Mouse (Mus musculus) B cell, adult 2 months (primary cell): ENCODE measurements at regions not wholly inside any gene's neighbourhood (a gene's known extent, or its start where the extent isn't known, plus 50 kb on each side); places are given as distances from the start of the nearest gene placed in this dataset.

Experiments
- DNase-seq, 2 experiments: peaks; one replicate each; pipeline ENCODE4 v3.0.0; 2022

DNA sequence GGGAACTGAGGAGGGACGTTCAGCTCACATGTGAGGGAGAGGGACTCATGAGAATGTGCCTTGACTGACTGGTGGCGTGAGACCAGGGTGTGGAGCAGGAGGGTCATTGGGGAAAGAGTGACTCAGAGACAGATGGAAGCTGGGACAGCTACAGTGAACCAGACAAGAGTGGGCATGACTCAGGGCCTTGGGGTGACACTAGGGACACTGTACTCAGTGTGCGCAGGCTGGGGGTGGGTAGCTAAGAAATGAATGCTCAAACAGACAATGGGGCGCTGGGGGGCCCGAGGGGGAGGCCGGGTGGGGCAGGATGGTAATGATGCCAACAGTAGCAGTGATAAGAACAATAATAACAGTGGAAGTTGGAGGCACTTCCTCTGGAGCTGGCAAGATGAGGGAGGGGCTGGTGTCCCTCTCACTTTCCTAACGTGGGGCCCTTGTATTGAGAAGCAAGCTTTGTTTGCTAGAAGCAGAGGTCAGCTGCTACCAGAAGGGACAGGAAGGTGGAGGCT, 374.0 kb downstream of the Dhx35 start:
- no peak for DNase-seq

DNA sequence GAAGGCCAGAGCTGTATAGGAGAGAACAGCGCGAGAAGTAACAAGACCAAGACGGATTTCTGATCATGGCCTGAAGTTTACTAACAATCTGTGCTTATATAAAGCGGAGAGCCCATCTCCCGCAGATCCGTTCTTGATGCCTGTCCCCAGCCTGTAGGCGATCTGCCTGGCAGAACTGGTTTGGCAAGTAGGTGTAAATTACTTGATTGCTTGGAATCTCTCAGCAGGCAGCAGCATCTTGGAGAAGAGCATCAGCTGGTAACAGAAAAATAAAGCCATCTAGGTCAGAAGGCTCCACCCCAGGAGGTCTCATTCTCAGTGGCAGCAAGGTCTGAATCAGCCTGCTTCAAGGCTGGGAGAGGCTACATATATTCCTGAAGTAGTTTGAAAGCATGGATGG, 401.5 kb downstream of the Dhx35 start:
- DNase-seq: no peak

- no peak for DNase-seq
Measured at GRCm38 (mm10) chr2:159232266-159232665, 437.7 kb downstream of the Dhx35 start.

DNA sequence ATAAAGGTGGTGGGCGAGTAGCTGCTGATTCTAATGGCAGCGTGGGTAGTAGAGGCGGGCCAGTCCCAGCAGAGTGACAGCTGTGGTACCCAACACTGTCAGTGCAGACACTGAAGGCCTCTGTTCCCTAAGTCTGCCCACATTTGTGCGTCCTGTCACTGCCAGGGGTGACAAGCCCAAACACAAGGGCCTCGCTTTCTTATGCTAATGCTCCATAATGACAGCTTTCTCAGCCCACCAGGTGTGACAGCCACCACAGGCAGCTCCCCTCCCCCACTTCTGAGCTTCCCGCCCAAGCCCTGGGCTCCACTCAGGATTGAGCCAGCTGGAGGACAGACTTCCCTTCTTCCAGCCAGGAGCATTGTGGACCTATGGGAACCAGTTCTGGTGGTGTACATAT, 440.4 kb downstream of the Dhx35 start:
- no peak for DNase-seq

- DNase-seq: no peak
Measured at GRCm38 (mm10) chr2:159250065-159250464, 455.5 kb downstream of the Dhx35 start.

DNA sequence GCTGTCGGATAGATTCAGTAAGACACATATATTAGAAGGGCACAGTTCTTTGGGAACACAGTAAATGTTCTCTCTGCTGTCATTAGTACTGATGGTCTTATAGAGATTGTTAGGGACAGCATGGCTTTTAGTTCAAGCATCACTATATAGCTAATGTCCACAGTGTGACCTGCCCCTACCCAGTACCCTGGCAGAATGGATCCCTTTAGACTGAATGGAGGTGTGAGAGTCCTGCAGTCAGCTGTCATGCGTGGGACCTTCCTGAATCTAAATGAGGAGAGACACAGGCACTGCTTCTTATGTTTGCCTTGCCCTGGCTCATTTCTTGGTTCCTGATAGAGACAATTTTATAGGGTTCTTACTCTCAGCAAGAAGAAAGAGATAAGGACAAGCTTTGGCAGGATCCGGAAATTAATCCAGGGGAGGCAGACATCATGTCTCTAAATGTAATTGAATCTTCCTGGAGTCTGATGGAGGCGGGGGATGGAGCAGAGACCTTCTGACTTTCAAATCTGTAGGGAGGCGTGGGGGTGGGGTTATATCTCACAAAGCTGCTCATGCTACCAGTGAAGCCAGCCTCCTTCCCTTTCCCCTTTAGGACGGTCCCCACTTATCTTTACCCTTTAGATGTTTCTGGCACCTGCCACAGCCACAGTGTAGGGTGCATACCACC, 456.5 kb downstream of the Dhx35 start:
- no peak for DNase-seq

- no peak for DNase-seq
Measured at GRCm38 (mm10) chr2:159270221-159271080, 475.8 kb downstream of the Dhx35 start.

DNA sequence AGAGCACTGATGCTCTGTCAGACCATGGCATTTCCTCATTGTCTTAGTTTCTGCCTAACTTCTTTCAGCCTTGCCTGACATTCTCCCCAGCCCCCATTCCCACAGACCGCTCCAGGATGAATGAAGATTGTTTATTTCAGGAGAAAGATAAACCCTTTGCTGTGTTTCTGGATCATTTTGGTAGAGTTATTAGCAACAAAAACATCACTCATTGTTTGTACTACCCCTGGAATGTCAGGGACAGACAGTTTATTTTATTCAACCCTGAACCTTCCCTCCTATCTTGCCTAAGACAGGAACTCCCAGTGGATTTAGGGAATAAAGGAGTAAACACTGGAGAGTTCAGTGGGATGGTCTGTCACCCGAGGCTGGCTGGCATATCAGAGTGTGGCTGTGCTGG, 484.3 kb downstream of the Dhx35 start:
- DNase-seq: no peak

GRCm38 (mm10) chr2:159281558-159282320, 487.1 kb downstream of the Dhx35 start:
- DNase-seq: no peak

DNA sequence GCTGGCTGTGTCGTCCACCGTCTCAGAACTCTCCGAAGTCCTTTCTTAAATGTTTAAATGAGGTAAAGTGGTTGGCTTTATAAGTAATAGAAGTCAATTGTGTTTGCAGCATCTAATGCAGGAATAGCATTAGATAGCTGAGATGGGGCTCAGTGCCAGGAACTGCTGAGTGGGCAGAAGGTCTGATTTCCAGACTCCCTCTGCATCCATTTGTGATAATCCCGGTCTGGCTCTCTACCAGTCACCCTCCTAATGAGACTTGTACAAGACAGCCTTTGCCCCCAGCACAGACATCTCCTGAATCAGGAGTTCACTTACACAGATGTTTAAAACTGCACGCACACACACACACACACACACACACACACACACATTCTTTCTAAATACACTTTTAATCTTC, 489.5 kb downstream of the Dhx35 start:
- DNase-seq: no peak

- no peak for DNase-seq
Measured at GRCm38 (mm10) chr2:159284525-159285189, 490.1 kb downstream of the Dhx35 start.

GRCm38 (mm10) chr2:159287996-159288563, 493.5 kb downstream of the Dhx35 start:
- DNase-seq: no peak

DNA sequence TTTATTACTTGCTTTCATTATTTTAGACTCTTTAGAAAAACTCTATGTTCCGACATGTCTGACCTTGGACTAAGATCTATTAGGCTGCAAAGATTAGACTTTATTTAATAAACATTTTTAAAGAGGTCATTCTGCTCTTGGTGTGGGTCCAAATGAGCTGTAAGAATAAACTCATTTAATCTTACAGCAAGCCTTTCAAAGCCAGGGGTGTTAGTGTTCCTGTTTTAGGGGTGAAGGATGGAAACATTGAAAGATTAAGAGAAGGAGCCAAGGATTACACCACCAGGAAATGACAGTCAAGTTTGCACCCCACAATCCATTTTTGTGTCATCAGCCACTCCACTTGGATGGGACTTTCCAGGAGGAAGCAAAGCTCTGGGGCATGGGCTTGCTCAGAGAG, 495.5 kb downstream of the Dhx35 start:
- no peak for DNase-seq

DNA sequence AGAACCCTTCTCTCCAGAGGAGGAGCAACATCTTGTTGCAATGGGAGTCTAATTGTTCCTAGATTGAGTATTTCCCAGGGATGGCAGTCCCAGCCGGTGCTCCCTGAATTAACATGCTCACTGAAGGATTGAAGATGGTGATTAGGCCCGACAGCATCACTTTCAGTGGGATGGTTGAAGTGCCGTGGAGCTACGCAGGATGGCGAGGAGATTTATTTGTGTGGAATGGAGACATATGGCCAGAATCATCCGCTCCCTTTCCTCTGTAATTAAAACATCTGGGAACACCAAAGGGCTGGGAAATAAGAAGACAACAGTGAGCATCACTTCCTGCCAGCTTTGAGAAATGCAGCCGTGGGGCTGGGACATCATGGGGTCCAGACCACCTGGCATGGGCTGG, 512.4 kb downstream of the Dhx35 start:
- DNase-seq: no peak

GRCm38 (mm10) chr2:159334711-159335110, 540.1 kb downstream of the Dhx35 start:
- DNase-seq: no peak

DNA sequence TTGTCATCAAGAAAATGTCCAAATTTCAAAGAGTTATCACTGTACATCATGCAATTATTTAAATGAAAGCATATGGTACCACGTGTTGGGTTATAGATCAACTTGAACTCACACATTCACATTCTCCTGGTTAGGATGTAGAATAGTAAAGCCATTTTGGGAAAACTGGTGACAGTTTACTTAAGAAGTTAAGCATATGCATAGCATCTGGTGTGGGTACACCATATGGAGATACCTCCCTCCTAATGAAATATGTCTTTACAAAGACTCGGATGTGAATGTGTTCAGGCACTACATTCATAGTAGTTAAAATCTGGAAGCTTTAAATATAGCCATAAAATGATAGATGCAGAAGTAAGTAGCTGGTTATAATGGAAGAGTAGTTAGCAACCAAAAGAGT, 542.0 kb downstream of the Dhx35 start:
- no peak for DNase-seq

DNA sequence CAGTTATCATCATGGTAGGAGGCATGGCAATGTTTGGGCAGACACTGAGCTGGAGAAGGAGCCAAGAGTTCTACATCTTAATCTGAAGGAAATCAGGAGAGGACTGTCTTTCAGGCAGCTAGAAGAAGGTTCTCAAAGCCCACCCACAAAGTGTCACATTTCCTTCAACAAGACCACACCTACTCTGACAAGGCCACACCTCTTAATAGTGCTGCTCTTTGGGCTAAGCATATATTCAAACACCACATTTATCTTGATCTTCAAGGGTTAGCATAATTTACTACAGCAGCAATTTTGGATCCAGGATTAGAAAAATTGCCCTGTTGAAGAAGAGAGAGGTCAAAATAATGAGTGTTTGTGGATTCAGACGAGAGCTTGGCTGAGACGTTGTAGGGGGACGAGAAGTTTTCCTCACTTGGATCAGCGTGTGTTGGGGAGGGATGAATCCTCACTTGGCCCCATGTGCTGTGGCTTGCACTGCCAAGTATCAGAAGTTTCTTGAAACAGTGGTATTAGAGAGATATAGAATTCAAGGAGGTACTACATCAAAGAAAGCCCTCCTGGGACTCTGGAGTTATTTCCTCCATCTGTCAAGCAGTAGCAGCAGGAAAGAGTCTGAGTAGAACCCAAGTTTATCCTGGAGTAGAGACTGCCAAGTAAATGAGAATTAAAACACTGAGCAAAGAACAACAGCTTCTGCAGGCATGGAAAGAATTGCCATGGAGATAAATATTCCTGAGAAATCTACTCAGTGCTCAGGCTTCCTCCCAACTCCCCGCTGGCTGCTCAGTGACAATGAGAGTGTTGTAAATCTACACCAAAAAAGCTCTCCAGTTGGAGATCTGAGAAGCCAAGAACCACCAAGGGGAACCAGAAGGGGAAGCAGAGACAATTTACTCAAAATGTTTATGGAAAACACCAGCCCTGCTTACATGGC, 549.3 kb downstream of the Dhx35 start:
- DNase-seq: no peak

- DNase-seq: no peak
Measured at GRCm38 (mm10) chr2:159354247-159354646, 559.6 kb downstream of the Dhx35 start.

GRCm38 (mm10) chr2:159356503-159356902, 561.9 kb downstream of the Dhx35 start:
- no peak for DNase-seq

- DNase-seq: no peak
Measured at GRCm38 (mm10) chr2:159361371-159361770, 566.8 kb downstream of the Dhx35 start.

- DNase-seq: no peak
Measured at GRCm38 (mm10) chr2:159392865-159393264, 598.3 kb downstream of the Dhx35 start.
